Mouse (Mus musculus) MEL (cell line): ENCODE results near the gene Lemd1. TPM values are rescaled to one million over a fixed set of nuclear protein-coding genes. Genes with fewer than 3 reads are reported as not detected.
A peak's percentile ranks its signal among the peaks of the same experiment; 100 is the strongest.

ENCODE experiments used
- DNase-seq: peaks from one replicate; pipeline ENCODE4 v3.0.0; 2011; ENCODE audit warnings: low read depth, low spot score
- H3K27ac ChIP-seq: 2 replicates; pipeline ENCODE4 v1.5.1; 2012; ENCODE audit warnings: low read depth, mild to moderate bottlenecking, control low read depth, low read length, moderate library complexity; ENCODE audit not compliant: control insufficient read depth
- H3K27me3 ChIP-seq, 2 experiments: fragments of 150-350 bp in 1 of 2; sonication (generic) in 1 of 2; 2 replicates each; pipeline ENCODE4 v1.6.1; 2012; ENCODE audit warnings: low read length in 2 of 2, mild to moderate bottlenecking in 2 of 2, improper control_type of control experiment in 1 of 2, moderate library complexity in 1 of 2; ENCODE audit not compliant: insufficient read depth in 2 of 2, control insufficient read depth in 1 of 2
- H3K36me3 ChIP-seq, 2 experiments: 2 replicates each; pipeline ENCODE4 v1.6.1; 2012 to 2014; ENCODE audit warnings: low read length in 2 of 2, improper control_type of control experiment in 1 of 2, inconsistent platforms in 1 of 2, mild to moderate bottlenecking in 1 of 2; ENCODE audit not compliant: insufficient read depth in 2 of 2, control insufficient read depth in 1 of 2
- H3K4me1 ChIP-seq, 2 experiments: fragments of 150-350 bp in 1 of 2; sonication (generic) in 1 of 2; 2 replicates each; pipeline ENCODE4 v1.6.1; 2012; ENCODE audit warnings: low read length in 2 of 2, improper control_type of control experiment in 1 of 2, mild to moderate bottlenecking in 1 of 2; ENCODE audit not compliant: insufficient read depth in 2 of 2, control insufficient read depth in 1 of 2
- H3K4me3 ChIP-seq, 2 experiments: fragments of 150-350 bp in 1 of 2; sonication (generic) in 1 of 2; 2 replicates each; pipeline ENCODE4 v1.5.1; 2012; ENCODE audit warnings: low read depth in 2 of 2, low read length in 2 of 2, mild to moderate bottlenecking in 2 of 2, moderate library complexity in 2 of 2, control low read depth in 1 of 2, improper control_type of control experiment in 1 of 2; ENCODE audit not compliant: control insufficient read depth in 1 of 2, insufficient read depth in 1 of 2
- H3K79me2 ChIP-seq: 2 replicates; pipeline ENCODE4 v1.6.1; 2012; ENCODE audit warnings: mild to moderate bottlenecking, low read length, moderate library complexity; ENCODE audit not compliant: control insufficient read depth, poor library complexity, insufficient read depth
- H3K9ac ChIP-seq: 2 replicates; pipeline ENCODE4 v1.6.1; 2012; ENCODE audit warnings: low read depth, mild to moderate bottlenecking, control low read depth, low read length, moderate library complexity; ENCODE audit not compliant: control insufficient read depth, poor library complexity, severe bottlenecking
- H3K9me3 ChIP-seq: fragments of 150-350 bp; sonication (generic); replicated peaks from 2 replicates; pipeline ENCODE4 v1.6.1; 2012; ENCODE audit warnings: mild to moderate bottlenecking, low read length, improper control_type of control experiment, moderate library complexity; ENCODE audit not compliant: insufficient read depth
- CHD1 ChIP-seq: IDR thresholded peaks from 2 replicates; pipeline ENCODE4 v1.6.1; 2012; ENCODE audit warnings: low read depth, mild to moderate bottlenecking, inconsistent platforms, low read length, improper control_type of control experiment
- CHD2 ChIP-seq: IDR thresholded peaks from 2 replicates; pipeline ENCODE4 v1.6.1; 2011; ENCODE audit warnings: low read length, improper control_type of control experiment
- E2F4 ChIP-seq: IDR thresholded peaks from 2 replicates; pipeline ENCODE4 v1.6.1; 2011; ENCODE audit warnings: low read depth, low read length, improper control_type of control experiment, borderline replicate concordance
- ETS1 ChIP-seq: IDR thresholded peaks from 2 replicates; pipeline ENCODE4 v1.6.1; 2012; ENCODE audit warnings: low read depth, mild to moderate bottlenecking, inconsistent platforms, low read length, improper control_type of control experiment, moderate library complexity
- HCFC1 ChIP-seq: IDR thresholded peaks from 2 replicates; pipeline ENCODE4 v1.6.1; 2012; ENCODE audit warnings: low read depth, mild to moderate bottlenecking, inconsistent platforms, low read length, improper control_type of control experiment, moderate library complexity
- JUND ChIP-seq: IDR thresholded peaks from 2 replicates; pipeline ENCODE4 v1.6.1; 2011; ENCODE audit warnings: low read depth, mild to moderate bottlenecking, improper control_type of control experiment, low read length
- MAFK ChIP-seq: IDR thresholded peaks from 2 replicates; pipeline ENCODE4 v1.6.1; 2011; ENCODE audit warnings: low read depth, mild to moderate bottlenecking, low read length, improper control_type of control experiment, borderline replicate concordance
- MAX ChIP-seq: IDR thresholded peaks from 2 replicates; pipeline ENCODE4 v1.6.1; 2011; ENCODE audit warnings: low read length, improper control_type of control experiment
- MAZ ChIP-seq: IDR thresholded peaks from 2 replicates; pipeline ENCODE4 v1.6.1; 2012; ENCODE audit warnings: low read depth, mild to moderate bottlenecking, inconsistent platforms, low read length, improper control_type of control experiment
- MEF2A ChIP-seq: IDR thresholded peaks from 2 replicates; pipeline ENCODE4 v1.6.1; 2014; ENCODE audit warnings: low read depth, mild to moderate bottlenecking, inconsistent platforms, low read length, improper control_type of control experiment; ENCODE audit not compliant: poor library complexity, insufficient replicate concordance, severe bottlenecking; ENCODE audit errors: extremely low read depth
- MXI1 ChIP-seq: IDR thresholded peaks from 2 replicates; pipeline ENCODE4 v1.6.1; 2011; ENCODE audit warnings: mild to moderate bottlenecking, low read depth, low read length, improper control_type of control experiment
- NELFE ChIP-seq: IDR thresholded peaks from 2 replicates; pipeline ENCODE4 v1.6.1; 2011; ENCODE audit warnings: low read depth, low read length, improper control_type of control experiment
- NRF1 ChIP-seq: IDR thresholded peaks from 2 replicates; pipeline ENCODE4 v1.6.1; 2014; ENCODE audit warnings: low read depth, mild to moderate bottlenecking, inconsistent platforms, low read length, improper control_type of control experiment, moderate library complexity; ENCODE audit not compliant: poor library complexity, insufficient read depth, severe bottlenecking
- POLR2AphosphoS2 ChIP-seq: IDR thresholded peaks from 2 replicates; pipeline ENCODE4 v1.6.1; 2011; ENCODE audit warnings: low read length, improper control_type of control experiment
- RAD21 ChIP-seq: IDR thresholded peaks from 2 replicates; pipeline ENCODE4 v1.6.1; 2011; ENCODE audit warnings: mild to moderate bottlenecking, low read depth, low read length, improper control_type of control experiment
- RCOR1 ChIP-seq: IDR thresholded peaks from 2 replicates; pipeline ENCODE4 v1.6.1; 2012; ENCODE audit warnings: low read depth, mild to moderate bottlenecking, inconsistent platforms, low read length, improper control_type of control experiment
- SIN3A ChIP-seq: IDR thresholded peaks from 2 replicates; pipeline ENCODE4 v1.6.1; 2012; ENCODE audit warnings: low read length, improper control_type of control experiment, inconsistent platforms
- SMC3 ChIP-seq: IDR thresholded peaks from 2 replicates; pipeline ENCODE4 v1.6.1; 2011; ENCODE audit warnings: low read depth, low read length, improper control_type of control experiment
- TAL1 ChIP-seq: IDR thresholded peaks from 2 replicates; pipeline ENCODE4 v1.6.1; 2012; ENCODE audit warnings: mild to moderate bottlenecking, inconsistent platforms, low read length, moderate library complexity, mixed read lengths
- USF1 ChIP-seq: IDR thresholded peaks from 2 replicates; pipeline ENCODE4 v1.6.1; 2014; ENCODE audit warnings: low read depth, mild to moderate bottlenecking, inconsistent platforms, low read length, improper control_type of control experiment, moderate library complexity
- ZC3H11A ChIP-seq: IDR thresholded peaks from 2 replicates; pipeline ENCODE4 v1.6.1; 2012; ENCODE audit warnings: low read depth, mild to moderate bottlenecking, inconsistent platforms, low read length, improper control_type of control experiment
- polyA plus RNA-seq, 2 experiments: library from polyadenylated mRNA; stranded (reverse) in 1 of 2; unstranded in 1 of 2; fragments of >175 nt in 1 of 2; fragments of >200 nt in 1 of 2; gene quantifications; 2 replicates each; pipeline versions ENCODE4 v1.2.1 to v1.2.4; 2012; ENCODE audit warnings: low replicate concordance in 2 of 2, low read depth in 1 of 2; ENCODE audit not compliant: insufficient read length in 2 of 2, insufficient read depth in 1 of 2, missing spikeins in 1 of 2
- total RNA-seq: library from RNA; depleted of rRNA; stranded (reverse); fragments of 300-350 nt; gene quantifications from 2 replicates; pipeline ENCODE4 v1.2.3, GENCODE M21; 2012

Gene Lemd1
- total and polyA plus RNA-seq, 3 experiments, result not detected

GRCm38 (mm10) chr1:132306808-132307207 lies 115.6 kb downstream of the Lemd1 start:
- peak; percentile 37 for DNase-seq
- H3K27me3 ChIP-seq, result peaks cover 0 to 1% of the 10 kb centered on the region in 2 experiments; a peak in 2 of 4 replicates
- TF ChIP-seq USF1, result no peak
- no peak for TF ChIP-seq E2F4
- TF ChIP-seq SIN3A, result peak; percentile 38
- TF ChIP-seq MAX, result no peak
- 0 out of 2 replicates have a peak, but pooled peaks have one; percentile 57 for TF ChIP-seq MAZ

DNA sequence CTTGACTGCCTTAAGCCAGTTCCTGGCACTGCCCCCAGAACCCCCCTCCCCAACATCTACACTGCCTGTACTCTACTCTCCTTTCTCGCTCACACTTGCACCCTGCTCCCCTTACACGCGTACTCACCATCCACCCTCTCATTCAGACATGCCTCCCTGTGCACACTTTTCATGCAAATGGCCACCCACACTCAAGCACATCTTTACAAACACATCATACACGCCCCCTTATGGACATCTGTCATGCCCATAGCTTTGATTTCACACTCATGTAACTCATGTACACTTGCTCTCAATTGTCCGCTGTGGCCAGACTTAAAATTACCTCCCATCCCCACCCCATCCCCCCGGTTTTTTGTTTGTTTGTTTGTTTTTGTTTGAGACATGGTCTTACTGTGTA lies 116.7 kb downstream of the Lemd1 start:
- Histone ChIP-seq H3K4me3 (no peak overlapping the region), H3K9me3 (no peaks in the 10 kb centered on the region), H3K79me2 (no peaks in the 10 kb centered on the region), H3K27me3 (peaks cover 0 to 1% of the 10 kb centered on the region in 2 experiments; a peak in 2 of 4 replicates), H3K4me1 (peaks cover 13 to 23% of the 10 kb centered on the region in 2 experiments), H3K36me3 (peaks cover 0 to 14% of the 10 kb centered on the region in 2 experiments; a peak in 2 of 4 replicates), H3K27ac (no peak overlapping the region), H3K9ac (no peak overlapping the region)
- DNase-seq, result no peak
- TF ChIP-seq NELFE (no peak), RCOR1 (no peak), POLR2AphosphoS2 (no peak), JUND (no peak), MAFK (no peak), MAZ (no peak)

More at GRCm38 (mm10) chr1:132306808-132307207, 115.6 kb downstream of the Lemd1 start:
- peaks cover 0 to 7% of the 10 kb centered on the region in 2 experiments; a peak in 2 of 4 replicates for H3K36me3 ChIP-seq
- H3K4me1 ChIP-seq, result peaks cover 4 to 12% of the 10 kb centered on the region in 2 experiments
- H3K9ac ChIP-seq, result no peak overlapping the region
- H3K27ac ChIP-seq, result no peak overlapping the region
- no peaks in the 10 kb centered on the region for H3K79me2 ChIP-seq
- H3K9me3 ChIP-seq, result no peaks in the 10 kb centered on the region
- no peak overlapping the region for H3K4me3 ChIP-seq

- TF ChIP-seq ETS1 (no peak), SMC3 (no peak), POLR2AphosphoS2 (no peak), RAD21 (no peak), CHD2 (no peak), SIN3A (no peak), ZC3H11A (no peak), MEF2A (no peak), HCFC1 (no peak), RCOR1 (no peak), NRF1 (no peak), MXI1 (no peak), TAL1 (no peak), CHD1 (no peak)
- H3K27ac ChIP-seq, result no peak overlapping the region
- H3K27me3 ChIP-seq, result peaks cover 0 to 1% of the 10 kb centered on the region in 2 experiments; a peak in 2 of 4 replicates
- no peaks in the 10 kb centered on the region for H3K79me2 ChIP-seq
- H3K36me3 ChIP-seq, result peaks cover 0 to 16% of the 10 kb centered on the region in 2 experiments; a peak in 2 of 4 replicates
- H3K4me1 ChIP-seq, result peaks cover 15 to 26% of the 10 kb centered on the region in 2 experiments
- no peaks in the 10 kb centered on the region for H3K9me3 ChIP-seq
- no peak overlapping the region for H3K9ac ChIP-seq
- H3K4me3 ChIP-seq, result no peak overlapping the region
- DNase-seq, result no peak
These were observed 117.4 kb downstream of the Lemd1 start for GRCm38 (mm10) chr1:132308674-132309073.
